Mouse (Mus musculus) lung, adult 18-20 months (tissue): ENCODE data around the gene Msh5.
A peak's percentile ranks its signal among the peaks of the same experiment; 100 is the strongest.
"Not testable (repeated sequence)": the region's sequence is repeated elsewhere in the genome, so short reads cannot be mapped to it uniquely, and the experiment has no call there.

Source experiments
- DNase-seq, 2 experiments: peaks; one replicate each; pipeline ENCODE4 v3.0.0; 2022; ENCODE audit warnings: mixed read lengths in 2 of 2

Msh5 gene

GRCm38 (mm10) chr17:35048149-35048931 is 1.8 kb upstream of the Msh5 start:
- DNase-seq = no peak

GRCm38 (mm10) chr17:35047688-35048087 is 1.1 kb upstream of the Msh5 start:
- peak in 1 of 2 experiments; percentile 54 for DNase-seq

- DNase-seq = no peak
These were observed 501 bp downstream of the Msh5 start for GRCm38 (mm10) chr17:35045807-35046680.

GRCm38 (mm10) chr17:35044904-35045806 is 1.4 kb downstream of the Msh5 start:
- no peak for DNase-seq

GRCm38 (mm10) chr17:35043794-35044193 is 2.8 kb downstream of the Msh5 start:
- DNase-seq = no peak

GRCm38 (mm10) chr17:35039121-35039873 is 7.2 kb downstream of the Msh5 start:
- no peak for DNase-seq

GRCm38 (mm10) chr17:35034896-35035295 is 11.6 kb downstream of the Msh5 start:
- DNase-seq = no peak

- DNase-seq = not testable (repeated sequence)
These were observed 12.8 kb downstream of the Msh5 start for GRCm38 (mm10) chr17:35033703-35034102.

GRCm38 (mm10) chr17:35032323-35032870 is 14.1 kb downstream of the Msh5 start:
- no peak for DNase-seq

- DNase-seq = no peak
These were observed 14.7 kb downstream of the Msh5 start for GRCm38 (mm10) chr17:35031880-35032279.

- no peak for DNase-seq
These were observed 15.3 kb downstream of the Msh5 start for GRCm38 (mm10) chr17:35031272-35031671.

GRCm38 (mm10) chr17:35029691-35030532 is 16.6 kb downstream of the Msh5 start:
- DNase-seq = no peak

GRCm38 (mm10) chr17:35028315-35028714 is 18.2 kb downstream of the Msh5 start:
- DNase-seq = no peak

GRCm38 (mm10) chr17:35027277-35028068 is 19.1 kb downstream of the Msh5 start, which contains the start of gene Sapcd1:
Gene Sapcd1, minus strand, starts transcription at chr17:35028016.
- no peak for DNase-seq

- DNase-seq = no peak
These were observed 20.3 kb downstream of the Msh5 start for GRCm38 (mm10) chr17:35026206-35026605.

GRCm38 (mm10) chr17:35024691-35025488 is 21.7 kb downstream of the Msh5 start:
- DNase-seq = peak in 1 of 2 experiments; percentile 40

GRCm38 (mm10) chr17:35024261-35024660 is 22.3 kb downstream of the Msh5 start:
- DNase-seq = no peak

- DNase-seq = no peak
These were observed 22.8 kb downstream of the Msh5 start for GRCm38 (mm10) chr17:35023756-35024155.

- no peak for DNase-seq
These were observed 23.3 kb downstream of the Msh5 start for GRCm38 (mm10) chr17:35023221-35023620.
